Mouse (Mus musculus) erythroblast, embryonic 14.5 days (primary cell): ENCODE measurements around the gene Tshz2.

Source experiments
- GATA1 ChIP-seq: IDR thresholded peaks from 2 replicates; pipeline ENCODE4 v1.6.1; 2012; ENCODE audit warnings: low read length, inconsistent platforms, mixed read lengths
- TAL1 ChIP-seq: IDR thresholded peaks from 3 replicates; pipeline ENCODE4 v1.6.1; 2012; ENCODE audit warnings: low read length, inconsistent platforms, mixed read lengths

- TF ChIP-seq TAL1 (no peak), GATA1 (no peak)
Observed at GRCm38 (mm10) chr2:169690054-169690453, 57.2 kb downstream of the Tshz2 start.
